Mouse (Mus musculus) MEL (cell line): Measurements from ENCODE around the gene Nelfe. TPM values are rescaled to one million over a fixed set of nuclear protein-coding genes. Genes with fewer than 3 reads are reported as not detected.
A peak's percentile ranks its signal among the peaks of the same experiment; 100 is the strongest.

Source experiments
- DNase-seq: peaks from one replicate; pipeline ENCODE4 v3.0.0; 2011; ENCODE audit warnings: low read depth, low spot score
- H3K27ac ChIP-seq: 2 replicates; pipeline ENCODE4 v1.5.1; 2012; ENCODE audit warnings: low read depth, mild to moderate bottlenecking, control low read depth, low read length, moderate library complexity; ENCODE audit not compliant: control insufficient read depth
- H3K27me3 ChIP-seq, 2 experiments: fragments of 150-350 bp in 1 of 2; sonication (generic) in 1 of 2; 2 replicates each; pipeline ENCODE4 v1.6.1; 2012; ENCODE audit warnings: low read length in 2 of 2, mild to moderate bottlenecking in 2 of 2, improper control_type of control experiment in 1 of 2, moderate library complexity in 1 of 2; ENCODE audit not compliant: insufficient read depth in 2 of 2, control insufficient read depth in 1 of 2
- H3K36me3 ChIP-seq, 2 experiments: 2 replicates each; pipeline ENCODE4 v1.6.1; 2012 to 2014; ENCODE audit warnings: low read length in 2 of 2, improper control_type of control experiment in 1 of 2, inconsistent platforms in 1 of 2, mild to moderate bottlenecking in 1 of 2; ENCODE audit not compliant: insufficient read depth in 2 of 2, control insufficient read depth in 1 of 2
- H3K4me1 ChIP-seq, 2 experiments: fragments of 150-350 bp in 1 of 2; sonication (generic) in 1 of 2; 2 replicates each; pipeline ENCODE4 v1.6.1; 2012; ENCODE audit warnings: low read length in 2 of 2, improper control_type of control experiment in 1 of 2, mild to moderate bottlenecking in 1 of 2; ENCODE audit not compliant: insufficient read depth in 2 of 2, control insufficient read depth in 1 of 2
- H3K4me3 ChIP-seq, 2 experiments: fragments of 150-350 bp in 1 of 2; sonication (generic) in 1 of 2; 2 replicates each; pipeline ENCODE4 v1.5.1; 2012; ENCODE audit warnings: low read depth in 2 of 2, low read length in 2 of 2, mild to moderate bottlenecking in 2 of 2, moderate library complexity in 2 of 2, control low read depth in 1 of 2, improper control_type of control experiment in 1 of 2; ENCODE audit not compliant: control insufficient read depth in 1 of 2, insufficient read depth in 1 of 2
- H3K79me2 ChIP-seq: 2 replicates; pipeline ENCODE4 v1.6.1; 2012; ENCODE audit warnings: mild to moderate bottlenecking, low read length, moderate library complexity; ENCODE audit not compliant: control insufficient read depth, poor library complexity, insufficient read depth
- H3K9ac ChIP-seq: 2 replicates; pipeline ENCODE4 v1.6.1; 2012; ENCODE audit warnings: low read depth, mild to moderate bottlenecking, control low read depth, low read length, moderate library complexity; ENCODE audit not compliant: control insufficient read depth, poor library complexity, severe bottlenecking
- H3K9me3 ChIP-seq: fragments of 150-350 bp; sonication (generic); replicated peaks from 2 replicates; pipeline ENCODE4 v1.6.1; 2012; ENCODE audit warnings: mild to moderate bottlenecking, low read length, improper control_type of control experiment, moderate library complexity; ENCODE audit not compliant: insufficient read depth
- BHLHE40 ChIP-seq: IDR thresholded peaks from 2 replicates; pipeline ENCODE4 v1.6.1; 2012; ENCODE audit warnings: low read depth, mild to moderate bottlenecking, inconsistent platforms, low read length, improper control_type of control experiment, borderline replicate concordance
- E2F4 ChIP-seq: IDR thresholded peaks from 2 replicates; pipeline ENCODE4 v1.6.1; 2011; ENCODE audit warnings: low read depth, low read length, improper control_type of control experiment, borderline replicate concordance
- ELF1 ChIP-seq: IDR thresholded peaks from 2 replicates; pipeline ENCODE4 v1.6.1; 2014; ENCODE audit warnings: low read depth, mild to moderate bottlenecking, inconsistent platforms, low read length, improper control_type of control experiment, moderate library complexity
- GABPA ChIP-seq: IDR thresholded peaks from 2 replicates; pipeline ENCODE4 v1.6.1; 2012; ENCODE audit warnings: low read depth, mild to moderate bottlenecking, inconsistent platforms, low read length, improper control_type of control experiment, moderate library complexity
- GATA1 ChIP-seq: IDR thresholded peaks from 2 replicates; pipeline ENCODE4 v1.6.1; 2011; ENCODE audit warnings: low read depth, low read length, improper control_type of control experiment
- JUND ChIP-seq: IDR thresholded peaks from 2 replicates; pipeline ENCODE4 v1.6.1; 2011; ENCODE audit warnings: low read depth, mild to moderate bottlenecking, improper control_type of control experiment, low read length
- MAX ChIP-seq: IDR thresholded peaks from 2 replicates; pipeline ENCODE4 v1.6.1; 2011; ENCODE audit warnings: low read length, improper control_type of control experiment
- MXI1 ChIP-seq: IDR thresholded peaks from 2 replicates; pipeline ENCODE4 v1.6.1; 2011; ENCODE audit warnings: mild to moderate bottlenecking, low read depth, low read length, improper control_type of control experiment
- MYC ChIP-seq: IDR thresholded peaks from 2 replicates; pipeline ENCODE4 v1.6.1; 2011; ENCODE audit warnings: low read depth, mild to moderate bottlenecking, low read length, improper control_type of control experiment, moderate library complexity
- NRF1 ChIP-seq: IDR thresholded peaks from 2 replicates; pipeline ENCODE4 v1.6.1; 2014; ENCODE audit warnings: low read depth, mild to moderate bottlenecking, inconsistent platforms, low read length, improper control_type of control experiment, moderate library complexity; ENCODE audit not compliant: poor library complexity, insufficient read depth, severe bottlenecking
- POLR2A ChIP-seq, 2 experiments: IDR thresholded peaks; 2 replicates each; pipeline ENCODE4 v1.6.1; 2011 to 2012; ENCODE audit warnings: low read length in 2 of 2, mild to moderate bottlenecking in 2 of 2, control low read depth in 1 of 2, improper control_type of control experiment in 1 of 2, low read depth in 1 of 2, moderate library complexity in 1 of 2; ENCODE audit not compliant: control insufficient read depth in 1 of 2, insufficient read depth in 1 of 2, poor library complexity in 1 of 2
- POLR2AphosphoS2 ChIP-seq: IDR thresholded peaks from 2 replicates; pipeline ENCODE4 v1.6.1; 2011; ENCODE audit warnings: low read length, improper control_type of control experiment
- POLR2AphosphoS5 ChIP-seq: IDR thresholded peaks from 2 replicates; pipeline ENCODE4 v1.6.1; 2012; ENCODE audit warnings: low read depth, borderline replicate concordance, mild to moderate bottlenecking, inconsistent platforms, low read length, moderate library complexity, mixed read lengths
- RAD21 ChIP-seq: IDR thresholded peaks from 2 replicates; pipeline ENCODE4 v1.6.1; 2011; ENCODE audit warnings: mild to moderate bottlenecking, low read depth, low read length, improper control_type of control experiment
- RCOR1 ChIP-seq: IDR thresholded peaks from 2 replicates; pipeline ENCODE4 v1.6.1; 2012; ENCODE audit warnings: low read depth, mild to moderate bottlenecking, inconsistent platforms, low read length, improper control_type of control experiment
- SIN3A ChIP-seq: IDR thresholded peaks from 2 replicates; pipeline ENCODE4 v1.6.1; 2012; ENCODE audit warnings: low read length, improper control_type of control experiment, inconsistent platforms
- TAL1 ChIP-seq: IDR thresholded peaks from 2 replicates; pipeline ENCODE4 v1.6.1; 2012; ENCODE audit warnings: mild to moderate bottlenecking, inconsistent platforms, low read length, moderate library complexity, mixed read lengths
- TBP ChIP-seq: IDR thresholded peaks from 2 replicates; pipeline ENCODE4 v1.8.0; 2011; ENCODE audit warnings: low read depth, low read length, improper control_type of control experiment
- UBTF ChIP-seq: IDR thresholded peaks from 2 replicates; pipeline ENCODE4 v1.6.1; 2012; ENCODE audit warnings: low read depth, mild to moderate bottlenecking, inconsistent platforms, low read length, improper control_type of control experiment, moderate library complexity, borderline replicate concordance; ENCODE audit not compliant: insufficient read depth
- USF1 ChIP-seq: IDR thresholded peaks from 2 replicates; pipeline ENCODE4 v1.6.1; 2014; ENCODE audit warnings: low read depth, mild to moderate bottlenecking, inconsistent platforms, low read length, improper control_type of control experiment, moderate library complexity
- USF2 ChIP-seq, 2 experiments: IDR thresholded peaks; 2 replicates each; pipeline ENCODE4 v1.6.1; 2011 to 2012; ENCODE audit warnings: improper control_type of control experiment in 2 of 2, low read length in 2 of 2, borderline replicate concordance in 1 of 2, inconsistent platforms in 1 of 2, low read depth in 1 of 2, mild to moderate bottlenecking in 1 of 2; ENCODE audit not compliant: insufficient read depth in 1 of 2
- ZKSCAN1 ChIP-seq: IDR thresholded peaks from 2 replicates; pipeline ENCODE4 v1.6.1; 2012; ENCODE audit warnings: low read depth, mild to moderate bottlenecking, inconsistent platforms, low read length, improper control_type of control experiment, moderate library complexity
- ZNF384 ChIP-seq: IDR thresholded peaks from 2 replicates; pipeline ENCODE4 v1.6.1; 2012; ENCODE audit warnings: low read depth, mild to moderate bottlenecking, inconsistent platforms, low read length, improper control_type of control experiment
- polyA plus RNA-seq, 2 experiments: library from polyadenylated mRNA; stranded (reverse) in 1 of 2; unstranded in 1 of 2; fragments of >175 nt in 1 of 2; fragments of >200 nt in 1 of 2; gene quantifications; 2 replicates each; pipeline versions ENCODE4 v1.2.1 to v1.2.4; 2012; ENCODE audit warnings: low replicate concordance in 2 of 2, low read depth in 1 of 2; ENCODE audit not compliant: insufficient read length in 2 of 2, insufficient read depth in 1 of 2, missing spikeins in 1 of 2
- total RNA-seq: library from RNA; depleted of rRNA; stranded (reverse); fragments of 300-350 nt; gene quantifications from 2 replicates; pipeline ENCODE4 v1.2.3, GENCODE M21; 2012

Nelfe gene
- total and polyA plus RNA-seq, 3 experiments: 67.6 to 192 TPM; not detected in 1

DNA sequence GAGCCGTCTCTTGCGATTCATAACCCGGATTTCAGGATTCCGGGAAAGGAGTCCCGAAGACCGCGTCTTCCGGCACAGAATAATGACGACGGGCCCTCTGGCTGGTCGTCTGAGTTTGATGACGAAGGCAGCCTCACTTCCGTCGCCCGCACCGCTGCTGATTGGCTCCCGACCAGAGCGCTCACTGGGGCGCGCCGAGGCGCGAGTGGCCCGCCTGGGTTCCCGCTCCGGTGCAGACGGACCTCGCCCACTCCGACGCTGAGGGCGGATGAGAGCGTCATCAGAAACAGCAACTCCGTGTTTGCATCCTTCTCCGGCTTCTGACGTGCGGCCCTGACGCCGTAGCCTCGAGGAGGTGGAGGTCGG is 13.4 kb upstream of the Nelfe start, which contains the start of the genes Stk19 and Dxo (continued):
- TF ChIP-seq JUND (no peak), USF2 (IDR thresholded peaks at IDR 0.05; ENCODE audit: borderline replicate concordance in 1 of 2, insufficient read depth in 1 of 2, low read depth in 1 of 2, low read length in 2 of 2) (no peak), ZKSCAN1 (no peak), UBTF (no peak), GATA1 (no peak), E2F4 (peak; percentile 89; the same call in 1 of the 2 replicates), POLR2AphosphoS2 (peak; percentile 87), NRF1 (peak; percentile 36; the same call in 1 of the 2 replicates)

DNA sequence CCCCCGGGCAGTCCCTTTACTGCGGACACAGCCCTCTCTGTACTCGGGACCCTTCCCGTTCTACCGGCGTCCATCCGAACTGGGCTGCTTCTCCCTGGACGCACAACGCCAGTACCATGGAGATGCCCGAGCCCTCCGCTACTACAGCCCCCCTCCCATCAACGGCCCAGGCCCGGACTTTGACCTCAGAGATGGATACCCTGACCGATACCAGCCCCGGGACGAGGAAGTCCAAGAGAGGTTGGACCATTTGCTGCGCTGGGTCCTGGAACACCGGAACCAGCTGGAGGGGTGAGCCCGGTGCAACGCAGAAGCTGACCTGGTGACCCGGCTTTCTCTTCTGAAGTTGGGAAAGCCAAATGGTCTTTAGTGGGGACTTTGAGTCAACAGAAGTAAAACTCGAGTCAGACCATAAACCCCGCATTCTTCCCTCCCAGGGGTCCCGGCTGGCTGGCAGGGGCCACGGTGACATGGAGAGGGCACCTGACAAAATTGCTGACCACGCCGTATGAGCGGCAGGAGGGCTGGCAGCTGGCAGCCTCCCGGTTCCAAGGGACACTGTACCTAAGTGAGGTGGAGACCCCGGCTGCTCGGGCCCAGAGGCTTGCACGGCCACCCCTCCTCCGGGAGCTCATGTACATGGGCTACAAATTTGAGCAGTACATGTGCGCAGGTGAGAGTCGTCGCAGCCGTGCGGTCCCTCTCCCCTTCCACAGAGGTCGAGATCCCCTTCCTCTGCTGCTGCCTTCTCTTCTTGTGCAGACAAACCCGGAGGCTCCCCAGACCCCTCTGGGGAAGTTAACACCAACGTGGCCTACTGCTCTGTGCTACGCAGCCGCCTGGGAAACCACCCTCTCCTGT is 12.5 kb upstream of the Nelfe start:
- Histone ChIP-seq H3K9me3 (no peaks in the 10 kb centered on the region), H3K27ac (peak overlapping the region; percentile 23; the same call in 1 of the 2 replicates), H3K4me3 (peak overlapping the region; percentile 91 to 96), H3K9ac (peak overlapping the region; percentile 87), H3K27me3 (no peaks in the 10 kb centered on the region), H3K4me1 (peaks cover 0 to 8% of the 10 kb centered on the region in 2 experiments; a peak in 2 of 4 replicates), H3K79me2 (peaks cover 7% of the 10 kb centered on the region), H3K36me3 (no peaks in the 10 kb centered on the region; a peak in 2 of 4 replicates)
- TF ChIP-seq ELF1 (no peak), USF1 (no peak), RAD21 (no peak), GABPA (no peak), MXI1 (no peak)
- no peak for DNase-seq

- Histone ChIP-seq H3K9ac (no peak overlapping the region), H3K4me3 (no peak overlapping the region), H3K27ac (no peak overlapping the region), H3K36me3 (no peaks in the 10 kb centered on the region; a peak in 2 of 4 replicates), H3K9me3 (no peaks in the 10 kb centered on the region), H3K79me2 (peaks cover 7% of the 10 kb centered on the region), H3K4me1 (peaks cover 0 to 8% of the 10 kb centered on the region in 2 experiments; a peak in 2 of 4 replicates), H3K27me3 (no peaks in the 10 kb centered on the region)
- no peak for TF ChIP-seq MAX
- no peak for TF ChIP-seq ZNF384
- no peak for TF ChIP-seq POLR2A (IDR thresholded peaks at IDR 0.05; ENCODE audit: control insufficient read depth in 1 of 2, insufficient read depth in 1 of 2, low read depth in 1 of 2, low read length in 2 of 2, poor library complexity in 1 of 2)
- TF ChIP-seq E2F4: no peak
- no peak for TF ChIP-seq JUND
- no peak for TF ChIP-seq POLR2AphosphoS5
- TF ChIP-seq ELF1: no peak
- TF ChIP-seq MYC: no peak
- no peak for TF ChIP-seq BHLHE40
- no peak for TF ChIP-seq NRF1
- TF ChIP-seq TBP: no peak
- TF ChIP-seq SIN3A: no peak
- TF ChIP-seq TAL1: no peak
- no peak for TF ChIP-seq RAD21
- TF ChIP-seq RCOR1: no peak
- no peak for DNase-seq
Measured at GRCm38 (mm10) chr17:34838785-34839184, 11.4 kb upstream of the Nelfe start.
